Mouse (Mus musculus): ENCODE results near the gene Gm11034.

DNA sequence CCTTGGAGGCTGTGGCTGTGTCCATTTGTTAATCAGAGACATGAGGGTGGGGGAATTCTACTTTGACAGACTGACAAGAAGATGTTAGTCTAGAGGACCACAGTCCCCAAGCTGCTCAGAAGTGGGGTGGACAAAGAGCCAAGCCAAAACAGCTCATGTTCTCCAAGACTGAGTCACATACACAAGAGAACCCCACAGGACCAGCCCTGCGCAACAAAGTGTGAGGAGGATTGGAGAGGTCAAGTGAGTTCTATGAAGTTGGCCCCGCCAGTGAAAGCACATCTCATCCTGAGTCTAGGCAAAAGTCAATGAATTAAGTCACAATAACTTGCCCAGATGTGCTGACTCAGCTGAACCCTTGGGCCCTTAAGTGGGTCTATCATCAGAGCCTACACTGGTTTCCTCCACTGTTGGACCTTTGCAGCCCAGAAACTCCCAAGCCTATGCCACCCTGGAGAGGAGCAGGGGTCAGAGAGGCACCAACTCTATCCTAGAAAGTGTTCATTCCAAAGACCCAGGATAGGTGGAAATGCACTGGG is 25.6 kb downstream of the Gm11034 start:
- TF ChIP-seq CTCF (conservative IDR thresholded peaks at IDR 0.05; ENCODE audit: low read length): no peak
- TF ChIP-seq NANOG (IDR thresholded peaks at IDR 0.05; ENCODE audit: borderline replicate concordance, low read length): no peak
- TF ChIP-seq POU5F1 (IDR thresholded peaks at IDR 0.05; ENCODE audit: borderline replicate concordance, low read length): no peak

All from E14TG2a.4 (cell line).